Comparison of ENCODE assay signal across 25 mouse cellular contexts in genomic region chr10:69451006-69451405, GRCm38 (mm10). TPM values are rescaled to one million over a fixed set of nuclear protein-coding genes. Genes with fewer than 3 reads are reported as not detected.
DNase-seq lines count a peak whose midpoint lies in the region; ATAC-seq lines count a peak whose summit lies in the region.
"Had no signal": no experiment of that assay in that cellular context is flagged by ENCODE, and none has a peak within 500 bp of the region (broad histone marks: within the 10 kb centered on the region; RNA-seq: fewer than 3 reads in every experiment).

No protein-coding gene starts in this region.

- peak; percentile 47; the same call in 1 of the 2 replicates for ATAC-seq in lung, embryonic 15.5 days (ENCODE audit: borderline replicate concordance, extremely low read depth, low FRiP score, low TSS enrichment)
- ATAC-seq in hindbrain, embryonic 14.5 days (ENCODE audit: low FRiP score), result no peak
- ATAC-seq in heart, embryonic 11.5 days (replicated peaks; ENCODE audit: insufficient number of reproducible peaks, low FRiP score, low TSS enrichment), result no peak
- ATAC-seq: forebrain, embryonic 13.5 days; forebrain, embryonic 16.5 days had no signal

- H3K9me3 ChIP-seq in lung, embryonic 15.5 days, result no peaks in the 10 kb centered on the region
- H3K9me3 ChIP-seq in hindbrain, embryonic 14.5 days (ENCODE audit: control insufficient read depth, low read length), result no peaks in the 10 kb centered on the region
- H3K9me3 ChIP-seq in heart, embryonic 11.5 days (replicated peaks; ENCODE audit: control insufficient read depth, low read length), result no peaks in the 10 kb centered on the region
- H3K9me3 ChIP-seq: forebrain, embryonic 10.5 days; forebrain, embryonic 13.5 days; heart, embryonic 13.5 days; hindbrain, embryonic 15.5 days had no signal

- no peak overlapping the region for H3K27ac ChIP-seq in lung, embryonic 15.5 days
- H3K27ac ChIP-seq in hindbrain, embryonic 14.5 days, result no peak overlapping the region
- no peak overlapping the region for H3K27ac ChIP-seq in heart, embryonic 11.5 days (ENCODE audit: low read depth, low read length)
- H3K27ac ChIP-seq: forebrain, embryonic 10.5 days; forebrain, embryonic 13.5 days; heart, embryonic 13.5 days; hindbrain, embryonic 15.5 days had no signal

- H3K4me1 ChIP-seq in lung, embryonic 15.5 days, result peaks cover 17% of the 10 kb centered on the region
- no peaks in the 10 kb centered on the region for H3K4me1 ChIP-seq in hindbrain, embryonic 14.5 days (replicated peaks; ENCODE audit: control insufficient read depth, insufficient read depth, low read length)
- no peaks in the 10 kb centered on the region for H3K4me1 ChIP-seq in heart, embryonic 11.5 days (ENCODE audit: control insufficient read depth, insufficient read depth, low read length)
- H3K4me1 ChIP-seq: forebrain, embryonic 10.5 days; heart, embryonic 13.5 days had no signal

- no peaks in the 10 kb centered on the region for H3K27me3 ChIP-seq in lung, embryonic 15.5 days
- no peaks in the 10 kb centered on the region for H3K27me3 ChIP-seq in hindbrain, embryonic 14.5 days (ENCODE audit: control insufficient read depth, insufficient read depth, low read length)
- H3K27me3 ChIP-seq in heart, embryonic 11.5 days (ENCODE audit: control insufficient read depth, insufficient read depth, low read length), result no peaks in the 10 kb centered on the region
- H3K27me3 ChIP-seq: CH12.LX; forebrain, embryonic 13.5 days; heart, embryonic 13.5 days; hindbrain, embryonic 15.5 days had no signal

- H3K9ac ChIP-seq in lung, embryonic 15.5 days, result no peak overlapping the region
- no peak overlapping the region for H3K9ac ChIP-seq in hindbrain, embryonic 14.5 days
- H3K9ac ChIP-seq in heart, embryonic 11.5 days (ENCODE audit: low read depth, low read length), result no peak overlapping the region
- H3K9ac ChIP-seq: forebrain, embryonic 13.5 days; heart, embryonic 13.5 days; hindbrain, embryonic 15.5 days had no signal

- 45% methylated on average over 5 of the region's 5 CpGs for WGBS in lung, embryonic 15.5 days
- 72% methylated on average over 5 of the region's 5 CpGs for WGBS in hindbrain, embryonic 14.5 days
- 62% methylated on average over 5 of the region's 5 CpGs for WGBS in heart, embryonic 11.5 days (ENCODE audit: insufficient replicate concordance)

- H3K36me3 ChIP-seq in lung, embryonic 15.5 days, result no peaks in the 10 kb centered on the region
- H3K36me3 ChIP-seq in hindbrain, embryonic 14.5 days (replicated peaks; ENCODE audit: control insufficient read depth, insufficient read depth), result no peaks in the 10 kb centered on the region
- H3K36me3 ChIP-seq in heart, embryonic 11.5 days (ENCODE audit: control insufficient read depth, insufficient read depth, low read length), result no peaks in the 10 kb centered on the region
- H3K36me3 ChIP-seq: forebrain, embryonic 10.5 days; G1E; heart, embryonic 13.5 days; hindbrain, embryonic 15.5 days had no signal

- no peak overlapping the region for H3K4me3 ChIP-seq in lung, embryonic 15.5 days
- no peak overlapping the region for H3K4me3 ChIP-seq in hindbrain, embryonic 14.5 days (replicated peaks; ENCODE audit: low read length)
- H3K4me3 ChIP-seq in heart, embryonic 11.5 days (ENCODE audit: low read depth, low read length), result no peak overlapping the region
- H3K4me3 ChIP-seq: forebrain, embryonic 10.5 days; forebrain, embryonic 13.5 days; heart, embryonic 13.5 days; hindbrain, embryonic 15.5 days had no signal

- H3K4me2 ChIP-seq in lung, embryonic 15.5 days, result no peak overlapping the region
- no peak overlapping the region for H3K4me2 ChIP-seq in hindbrain, embryonic 14.5 days (replicated peaks)
- H3K4me2 ChIP-seq in heart, embryonic 11.5 days, result no peak overlapping the region
- H3K4me2 ChIP-seq: forebrain, embryonic 13.5 days; heart, embryonic 13.5 days; hindbrain, embryonic 15.5 days had no signal

- peak; percentile 70 to 79 for DNase-seq in lung, adult 18-20 months
- peak; percentile 16 for DNase-seq in lung, postnatal 10 days
- peak; percentile 75 for DNase-seq in lung, postnatal 36 days
- no peak for DNase-seq in hindbrain, embryonic 14.5 days (ENCODE audit: low spot score)
- DNase-seq in adrenal gland, postnatal 25 days, result no peak
- DNase-seq in adrenal gland, postnatal 36 days, result no peak
- DNase-seq: adrenal gland, adult 2 months; adrenal gland, postnatal 14 days; B cell, adult 2 months; cerebellum, adult 18-20 months; cerebellum, adult 9-10 months; cerebellum, postnatal 14 days; gastrocnemius, postnatal 25 days; heart, adult 18-20 months; heart, postnatal 14 days; heart, postnatal 4 days had no signal

RNA-seq across cellular contexts. Expression of gene Ank3, which starts 52.4 kb away (rescaled TPM):
- polyA plus RNA-seq in lung, embryonic 15.5 days (2015; fragmentation: Nextera tagmentation; extraction: Ambion mirVana), result 16.5 and 18.0 TPM in 2 replicates
- polyA plus RNA-seq in hindbrain, embryonic 14.5 days (2014; fragmentation: Nextera tagmentation; extraction: Ambion mirVana), result 127 and 136 TPM in 2 replicates
- 13.9 and 18.2 TPM in 2 replicates for total RNA-seq in adrenal gland, postnatal 25 days (2021)
- 10 to 100 TPM; 10.4 to 13.6 TPM for total RNA-seq in adrenal gland, postnatal 36 days (2021)
- polyA plus RNA-seq in heart, embryonic 11.5 days (2014; fragmentation: Nextera tagmentation; extraction: Ambion mirVana), result 48.9 and 55.7 TPM in 2 replicates
- polyA plus RNA-seq: G1E had no signal

Comparison
In these comparisons a context has a peak if more than half of its experiments do, and no peak if none do; other contexts are left out.
1. DNase-seq: peak in lung, adult 18-20 months (2 of 2), lung, postnatal 10 days (single experiment) and lung, postnatal 36 days (single experiment); none in hindbrain, embryonic 14.5 days (single experiment), adrenal gland, postnatal 25 days (single experiment) and adrenal gland, postnatal 36 days (0 of 2).